In genomic region chr8:49829345-49829744, GRCm38 (mm10) we compare ENCODE assay signal across 8 mouse cellular contexts.
DNase-seq lines count a peak whose midpoint lies in the region; ATAC-seq lines count a peak whose summit lies in the region.

No protein-coding gene starts in this region.

- no peak overlapping the region for H3K27ac ChIP-seq in hindbrain, embryonic 11.5 days (ENCODE audit: low read depth, low read length)
- H3K27ac ChIP-seq in hindbrain, embryonic 13.5 days, result no peak overlapping the region

- H3K27me3 ChIP-seq in hindbrain, embryonic 11.5 days (ENCODE audit: control insufficient read depth, insufficient read depth, low read length), result no peaks in the 10 kb centered on the region
- no peaks in the 10 kb centered on the region for H3K27me3 ChIP-seq in hindbrain, embryonic 13.5 days

- WGBS in hindbrain, embryonic 11.5 days, result 37% methylated on average over 2 of the region's 2 CpGs
- 35% methylated on average over 2 of the region's 2 CpGs for WGBS in hindbrain, embryonic 13.5 days

- no peaks in the 10 kb centered on the region for H3K4me1 ChIP-seq in hindbrain, embryonic 11.5 days (replicated peaks; ENCODE audit: control insufficient read depth, insufficient read depth, low read length)
- H3K4me1 ChIP-seq in hindbrain, embryonic 13.5 days (replicated peaks), result peaks cover 5% of the 10 kb centered on the region; the same call in 1 of the 2 replicates

- no peaks in the 10 kb centered on the region for H3K9me3 ChIP-seq in hindbrain, embryonic 11.5 days (ENCODE audit: control insufficient read depth, low read length)
- H3K9me3 ChIP-seq in hindbrain, embryonic 13.5 days, result no peaks in the 10 kb centered on the region

- no peak overlapping the region for H3K9ac ChIP-seq in hindbrain, embryonic 11.5 days (ENCODE audit: low read depth, low read length)
- H3K9ac ChIP-seq in hindbrain, embryonic 13.5 days, result no peak overlapping the region

- ATAC-seq in hindbrain, embryonic 11.5 days (ENCODE audit: low FRiP score), result no peak
- ATAC-seq in hindbrain, embryonic 13.5 days (ENCODE audit: low FRiP score), result no peak

- DNase-seq in hindbrain, embryonic 11.5 days (ENCODE audit: low spot score), result peak; percentile 78
- DNase-seq in Muller cell, postnatal 12 days (ENCODE audit: inconsistent ontology term), result peak; percentile 35
- DNase-seq in cerebellum, postnatal 25 days, result peak; percentile 58 to 76
- DNase-seq in frontal cortex, postnatal 36 days (ENCODE audit: low spot score in 2 of 2), result peak; percentile 44 to 76
- DNase-seq in left cerebral cortex, adult 9 months (ENCODE audit: low spot score in 2 of 2), result peak; percentile 8 to 75
- peak; percentile 80 to 81 for DNase-seq in right cerebral cortex, adult 2 months (ENCODE audit: low spot score in 2 of 2)
- no peak for DNase-seq in thymus, postnatal 25 days

- no peaks in the 10 kb centered on the region for H3K36me3 ChIP-seq in hindbrain, embryonic 11.5 days (ENCODE audit: control insufficient read depth, insufficient read depth, low read length)
- H3K36me3 ChIP-seq in hindbrain, embryonic 13.5 days, result no peaks in the 10 kb centered on the region

- no peak overlapping the region for H3K4me2 ChIP-seq in hindbrain, embryonic 11.5 days (replicated peaks; ENCODE audit: low read depth, low read length)
- H3K4me2 ChIP-seq in hindbrain, embryonic 13.5 days, result no peak overlapping the region

- H3K4me3 ChIP-seq in hindbrain, embryonic 11.5 days (ENCODE audit: low read depth, low read length), result no peak overlapping the region
- no peak overlapping the region for H3K4me3 ChIP-seq in hindbrain, embryonic 13.5 days
